Mouse (Mus musculus) heart, adult 18-20 months (tissue): ENCODE data around the gene C1qtnf7. TPM values are rescaled to one million over a fixed set of nuclear protein-coding genes. Genes with fewer than 3 reads are reported as not detected.
A peak's percentile ranks its signal among the peaks of the same experiment; 100 is the strongest.

Experiments
- DNase-seq, 2 experiments: peaks; one replicate each; pipeline ENCODE4 v3.0.0; 2021 to 2022; ENCODE audit warnings: mixed read lengths in 1 of 2
- total RNA-seq, 2 experiments: library from RNA; stranded (reverse); gene quantifications; 2 replicates each; pipeline ENCODE4 v1.2.3; 2021

The C1qtnf7 gene
- total RNA-seq, 2 experiments from 2014 or later = 3.8 to 5.7 TPM

DNA sequence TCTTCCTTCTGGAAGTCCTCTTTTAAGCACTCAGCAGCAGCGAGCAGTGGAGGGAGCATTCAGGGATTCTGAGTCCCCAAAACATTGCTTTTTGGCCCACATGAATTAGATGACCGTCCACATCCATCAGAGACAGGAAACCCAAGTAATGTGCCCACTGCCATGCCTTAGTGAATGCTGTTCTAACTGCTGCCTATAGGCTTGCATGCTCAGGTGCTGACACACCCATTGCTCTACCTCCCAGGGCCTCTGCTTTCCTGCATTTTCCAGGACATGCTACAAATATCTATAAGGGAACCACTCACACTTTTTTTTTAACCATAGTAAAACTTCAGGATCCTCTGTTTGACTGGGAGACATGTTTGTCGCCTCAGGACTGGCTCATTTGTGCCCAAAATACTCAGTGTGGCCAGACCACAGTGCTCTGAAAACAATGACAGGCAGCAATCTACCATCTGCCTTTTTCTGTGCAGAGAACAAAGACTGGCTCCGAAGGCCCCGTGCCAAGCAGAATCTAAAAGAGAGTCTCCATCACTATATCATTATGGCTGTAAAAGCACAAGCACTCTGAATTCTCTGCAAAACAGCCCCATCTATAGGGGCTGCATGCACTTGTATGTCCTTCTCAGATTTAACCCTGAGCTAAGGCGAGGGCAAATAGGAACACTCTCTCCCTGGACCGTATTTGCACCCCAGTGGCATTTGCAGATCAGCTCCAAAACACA is 106.4 kb downstream of the C1qtnf7 start:
- DNase-seq = no peak

DNA sequence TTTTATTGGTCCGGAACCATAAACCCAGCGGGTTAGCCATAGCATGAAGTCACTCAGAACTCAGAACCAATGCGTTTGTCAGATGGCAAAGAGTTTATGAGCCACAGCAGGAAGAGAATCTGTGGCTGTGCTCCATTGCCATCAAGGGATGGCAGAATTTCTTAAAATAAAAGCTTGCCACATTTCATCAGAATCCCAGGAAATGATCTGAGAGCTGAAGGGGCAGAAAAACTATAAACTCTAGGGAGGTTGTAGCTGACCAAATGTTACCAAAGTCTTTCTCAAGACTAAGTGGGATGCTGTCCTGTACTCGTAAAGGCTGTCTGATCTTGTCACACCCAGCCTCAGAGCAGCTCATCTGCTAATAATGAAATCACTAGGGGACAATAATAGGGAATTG is 110.1 kb downstream of the C1qtnf7 start:
- no peak for DNase-seq

DNA sequence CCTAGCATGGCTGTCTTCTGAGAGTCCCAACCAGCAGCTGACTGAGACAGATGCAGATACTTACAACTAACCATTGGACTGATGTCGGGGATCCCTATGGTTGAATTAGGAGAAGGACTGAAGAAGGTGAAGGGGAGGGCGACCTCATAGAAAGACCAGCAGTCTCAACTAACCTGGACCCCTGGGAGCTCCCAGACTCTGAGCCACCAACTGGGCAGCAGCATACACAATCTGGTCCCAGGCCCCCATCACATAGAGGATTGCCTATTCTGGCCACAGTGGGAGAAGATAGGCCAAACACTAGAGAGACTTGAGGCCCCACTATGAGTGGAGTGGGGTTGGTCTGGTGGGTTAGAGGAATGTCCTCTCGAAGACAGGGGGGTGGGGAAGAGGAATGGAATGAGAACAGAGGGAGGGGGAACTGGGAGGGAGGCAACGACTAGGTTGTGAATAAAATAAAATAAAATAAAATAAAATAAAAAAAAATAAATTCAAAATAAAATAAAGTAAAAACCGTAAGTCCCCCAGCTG is 118.8 kb downstream of the C1qtnf7 start:
- DNase-seq = no peak

DNA sequence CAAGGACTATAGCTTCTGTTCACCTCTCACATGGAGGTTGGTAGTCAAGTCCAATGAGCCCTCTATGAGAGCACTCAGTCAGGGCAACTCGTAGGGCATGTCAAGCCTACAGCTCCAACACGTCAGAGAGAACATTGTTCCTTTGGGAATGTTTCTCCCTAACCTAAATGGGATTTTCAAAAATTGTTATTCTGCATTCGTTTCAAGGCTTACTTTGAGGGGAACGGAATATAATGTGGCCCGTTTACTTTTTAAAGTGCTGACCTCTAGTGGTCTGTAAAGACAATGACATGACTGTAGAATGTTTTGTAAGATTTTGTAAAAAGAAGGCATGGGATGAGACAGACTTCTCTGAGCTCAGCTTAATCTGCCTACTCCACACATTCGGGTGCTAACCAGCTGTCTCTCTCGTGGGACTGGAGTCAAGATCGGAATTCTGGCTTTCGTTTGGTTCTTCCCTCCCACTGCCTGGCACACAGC is 119.3 kb downstream of the C1qtnf7 start:
- peak; percentile 14 to 31 for DNase-seq

DNA sequence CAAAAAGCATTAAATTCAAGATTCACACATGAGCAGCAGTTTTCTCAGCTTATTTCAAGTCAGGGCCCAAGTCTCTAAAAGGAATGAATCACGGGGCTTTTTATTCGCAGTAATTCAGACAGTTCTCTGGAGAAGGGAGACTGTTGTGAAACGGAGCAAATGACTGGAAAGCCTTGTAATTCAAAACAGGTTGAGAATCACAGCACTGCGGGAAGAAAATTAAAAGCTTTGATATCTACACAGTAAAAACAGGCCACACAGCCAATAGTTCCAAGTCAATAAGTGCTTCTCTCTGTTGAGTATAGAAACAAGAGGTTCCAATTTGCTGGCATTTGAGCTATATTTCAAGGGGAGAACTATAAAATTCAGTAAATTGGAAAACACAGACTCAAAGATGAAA is 129.7 kb downstream of the C1qtnf7 start:
- DNase-seq = no peak

DNA sequence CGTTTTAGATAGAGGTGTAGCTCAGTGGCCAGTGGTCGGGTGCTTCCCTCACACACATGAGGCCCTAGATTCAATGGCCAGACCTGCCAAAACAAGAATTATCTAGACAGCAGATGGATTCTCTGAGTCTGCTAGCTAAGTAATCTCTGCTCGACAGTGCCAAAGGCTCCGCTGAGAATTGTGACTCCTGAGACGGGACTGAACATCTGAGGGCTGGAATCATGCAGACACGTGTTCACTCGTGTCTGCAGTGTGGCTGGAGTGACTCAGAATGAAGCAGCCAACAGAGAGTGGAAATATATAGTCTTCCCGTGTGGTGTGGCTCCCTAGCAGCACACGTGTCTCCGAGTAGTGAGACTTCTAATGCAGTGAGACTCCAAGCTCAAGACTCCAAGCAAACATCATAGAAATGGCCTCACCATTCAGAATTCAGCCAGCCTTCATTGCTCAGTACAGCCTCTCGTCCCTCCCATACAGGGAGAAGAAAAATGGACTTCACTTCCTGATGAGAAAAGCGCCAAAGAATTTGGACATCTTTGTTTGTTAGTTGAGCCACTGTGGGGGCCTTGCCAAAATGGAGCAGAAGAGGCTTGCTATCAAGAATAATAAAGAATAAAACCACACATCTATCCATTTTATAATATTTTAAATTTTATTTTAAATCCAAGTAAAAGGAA is 131.9 kb downstream of the C1qtnf7 start:
- no peak for DNase-seq

DNA sequence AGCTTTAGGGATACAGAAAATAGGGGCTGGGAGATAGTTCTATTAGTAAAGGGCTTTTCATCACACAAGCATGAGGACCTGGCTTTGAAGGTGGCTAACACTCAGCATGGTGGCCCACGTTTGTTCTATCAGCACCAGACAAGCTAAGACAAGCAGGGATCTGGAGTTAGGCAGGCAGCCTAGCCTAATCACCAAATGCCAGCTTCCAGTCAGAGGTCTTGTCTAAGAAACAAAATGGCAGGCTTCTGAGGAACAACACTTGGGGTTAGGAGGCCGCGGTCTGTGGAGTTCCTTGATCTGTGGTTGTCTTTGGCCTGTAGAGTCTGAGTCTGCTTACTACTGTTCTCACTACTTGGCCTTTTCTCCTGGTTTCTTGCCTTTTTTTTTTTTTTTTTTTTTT is 146.2 kb downstream of the C1qtnf7 start:
- peak in 1 of 2 experiments; percentile 25 for DNase-seq

DNA sequence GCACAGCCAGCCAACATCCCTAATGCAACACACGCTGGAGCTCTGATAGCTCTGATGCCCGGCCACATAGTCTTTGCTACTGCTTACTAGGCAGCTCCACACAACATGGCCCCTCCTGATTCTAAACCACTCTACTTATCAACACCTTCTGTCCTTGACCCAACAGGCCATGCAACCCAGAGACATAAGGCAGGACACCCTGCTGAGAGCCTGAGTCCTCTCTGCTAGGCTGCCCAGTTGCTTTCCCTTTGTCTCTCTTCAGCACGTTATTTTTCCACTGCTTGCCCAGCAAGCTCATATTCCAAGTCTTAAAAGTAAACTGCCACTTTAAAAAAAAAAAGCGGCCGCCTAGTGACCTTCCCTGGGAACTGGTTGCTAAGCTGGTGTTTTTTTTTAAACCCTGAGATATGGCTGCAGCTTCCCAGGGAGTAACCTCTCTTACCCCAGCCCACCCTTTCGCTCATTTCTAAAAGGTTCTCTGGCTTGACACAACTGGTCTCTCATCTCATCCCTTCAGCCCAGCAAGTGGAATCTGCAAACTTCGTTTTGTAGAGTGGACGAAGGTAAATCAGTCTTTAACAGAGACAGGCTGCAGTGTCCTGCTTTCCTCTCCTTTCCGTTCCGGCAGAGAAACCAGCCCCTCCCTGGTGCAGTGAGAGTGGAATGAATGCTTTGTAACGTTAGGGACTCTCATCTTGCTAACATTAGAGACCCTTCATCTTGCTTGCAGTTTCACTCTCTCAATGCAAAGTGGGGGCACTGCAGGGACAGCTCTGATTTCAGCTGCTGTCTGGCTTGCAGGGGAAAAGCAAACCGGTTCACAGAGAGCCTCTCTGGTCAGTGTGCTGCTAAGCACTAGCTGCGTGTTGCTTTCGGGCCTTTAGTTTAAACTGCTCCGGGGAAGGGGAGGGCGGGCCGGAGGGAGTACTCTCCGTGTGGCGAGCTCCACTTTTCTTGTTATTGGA is 146.9 kb downstream of the C1qtnf7 start, which contains the start of gene Cc2d2a:
Gene Cc2d2a (plus strand): TSS at position 350 of the 965 bp plus-strand sequence.
- peak; percentile 59 to 78 for DNase-seq

DNA sequence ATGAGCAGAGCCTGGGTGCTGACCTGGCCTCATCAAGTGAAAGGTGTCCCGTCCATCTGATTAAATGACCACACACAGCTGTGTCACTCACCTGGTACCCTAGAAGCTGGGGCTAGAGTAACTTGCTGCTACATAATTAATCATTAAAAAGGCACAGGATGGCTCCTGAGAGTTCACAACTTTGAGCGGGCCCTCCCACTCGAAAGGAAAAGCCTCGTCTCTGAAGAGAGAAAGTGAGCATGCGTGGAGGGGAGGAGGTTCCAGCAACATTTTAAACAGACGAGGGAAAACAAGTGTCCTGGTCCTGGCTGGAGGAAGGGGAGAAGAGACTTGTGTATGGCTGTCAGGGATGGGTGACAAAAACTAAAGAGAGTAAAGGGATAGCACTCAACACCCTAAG is 148.2 kb downstream of the C1qtnf7 start:
- DNase-seq = peak in 1 of 2 experiments; percentile 24

DNA sequence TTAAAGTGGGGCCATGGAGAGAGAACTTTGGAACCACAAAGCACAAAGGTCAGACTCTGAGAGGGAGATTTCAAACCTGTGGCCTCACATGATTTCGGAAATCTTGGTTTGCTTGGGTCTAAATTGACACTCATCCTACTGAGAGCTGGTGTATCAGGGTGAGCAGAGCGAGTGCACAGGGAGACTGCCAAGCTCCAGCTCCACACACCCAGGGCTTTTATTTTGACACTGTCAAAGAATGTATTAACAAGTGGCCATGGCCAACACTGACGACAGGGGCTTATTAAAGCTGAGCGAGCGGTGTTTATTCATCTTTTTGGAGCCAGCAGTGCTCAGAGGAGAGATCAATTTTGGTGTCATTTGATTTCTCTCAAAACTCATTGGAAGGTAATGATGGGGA is 149.8 kb downstream of the C1qtnf7 start:
- DNase-seq = peak; percentile 44 to 68

Other genes with a start within 250 kb of the C1qtnf7 start
- gene Cc2d2a, start 146.8 kb downstream of the C1qtnf7 start, total RNA-seq = 1 to 10 TPM; 7.1 to 8.5 TPM